Mouse (Mus musculus): ENCODE measurements around the gene Anxa9. TPM values are rescaled to one million over a fixed set of nuclear protein-coding genes. Genes with fewer than 3 reads are reported as not detected.
"Not testable (repeated sequence)": the region's sequence is repeated elsewhere in the genome, so short reads cannot be mapped to it uniquely, and the experiment has no call there.

The Anxa9 gene
- 7.6 and 7.8 TPM in 2 replicates for polyA plus RNA-seq (2012; rRNA removed)

DNA sequence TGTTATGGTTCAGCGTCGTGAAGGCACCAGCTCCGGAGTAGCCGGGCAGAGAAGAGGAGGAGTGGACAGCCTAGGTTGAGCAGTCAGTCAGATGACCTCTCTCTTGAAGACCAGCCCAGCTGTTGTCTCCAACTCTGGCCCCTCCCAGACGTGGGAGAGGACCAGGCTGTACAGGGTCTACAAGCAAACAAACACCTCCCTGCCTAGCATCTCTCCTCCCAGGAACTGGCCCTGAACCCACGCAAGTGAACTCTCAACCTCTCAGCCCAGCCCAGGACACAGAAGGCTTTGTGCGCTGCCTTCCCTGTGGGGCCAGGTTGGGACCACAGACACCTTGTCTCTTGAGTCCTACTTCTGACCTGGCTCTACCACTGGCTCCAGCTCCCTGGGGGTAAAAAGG is at the start of gene Anxa9:
TSS of gene Anxa9 (minus strand) at position 77 of the 400 bp plus-strand sequence.
- TF ChIP-seq CTCF (IDR thresholded peaks at IDR 0.05; ENCODE audit: control insufficient read depth, insufficient read depth, insufficient replicate concordance, low read depth, low read length) = no peak
- 0 out of 2 replicates have a peak, but pooled peaks have one; percentile 23 for TF ChIP-seq POLR2A (IDR thresholded peaks at IDR 0.05; ENCODE audit: control insufficient read depth, low read depth, low read length)
- Histone ChIP-seq H3K27ac (ENCODE audit: control insufficient read depth, insufficient read depth, low read depth, low read length) (peak within 1 kb of the TSS; percentile 66), H3K4me3 (ENCODE audit: control insufficient read depth, low read depth, low read length) (peak within 1 kb of the TSS; percentile 50), H3K27me3 (ENCODE audit: control insufficient read depth, insufficient read depth, low read length) (no peaks in the 10 kb centered on the region), H3K4me1 (ENCODE audit: control insufficient read depth, insufficient read depth, low read length) (peaks cover 6% of the 10 kb centered on the region), H3K36me3 (ENCODE audit: control insufficient read depth, insufficient read depth, low read length) (no peaks in the 10 kb centered on the region)

DNA sequence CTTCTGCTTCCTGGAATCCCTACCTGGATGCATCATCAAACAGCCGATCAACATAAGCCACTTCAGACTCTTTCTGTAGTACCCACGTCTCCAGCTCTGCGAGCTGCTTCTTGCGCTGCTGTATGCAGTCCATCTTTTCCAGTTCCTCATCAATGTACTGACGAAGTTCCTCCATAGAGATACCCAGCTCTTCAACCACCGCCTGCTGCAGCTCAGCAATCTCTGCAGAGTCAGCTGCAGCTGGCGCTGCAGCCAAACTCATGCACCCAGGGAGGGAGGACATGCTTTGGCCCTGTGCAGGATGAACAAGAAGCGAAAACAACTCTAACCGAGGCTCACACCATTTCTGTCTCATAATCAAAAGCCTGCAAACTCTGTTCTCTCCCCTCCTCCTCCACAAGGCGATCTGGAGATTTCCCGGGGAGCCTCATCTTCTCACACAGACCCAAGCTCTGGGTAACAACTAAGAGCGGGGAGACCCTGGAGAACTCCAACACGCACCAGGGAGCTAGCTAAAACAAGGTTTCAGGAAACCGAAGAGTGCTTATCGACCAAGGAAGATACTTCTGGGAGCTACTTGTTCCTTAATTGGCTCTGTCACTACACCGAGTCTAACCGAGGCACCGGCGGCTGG is 49.1 kb upstream of the Anxa9 start:
- not testable (repeated sequence) for H3K4me1 ChIP-seq (ENCODE audit: control insufficient read depth, insufficient read depth, low read length); H3K4me3 ChIP-seq (ENCODE audit: control insufficient read depth, low read depth, low read length); H3K27ac ChIP-seq (ENCODE audit: control insufficient read depth, insufficient read depth, low read depth, low read length); H3K36me3 ChIP-seq (ENCODE audit: control insufficient read depth, insufficient read depth, low read length); H3K27me3 ChIP-seq (ENCODE audit: control insufficient read depth, insufficient read depth, low read length)

DNA sequence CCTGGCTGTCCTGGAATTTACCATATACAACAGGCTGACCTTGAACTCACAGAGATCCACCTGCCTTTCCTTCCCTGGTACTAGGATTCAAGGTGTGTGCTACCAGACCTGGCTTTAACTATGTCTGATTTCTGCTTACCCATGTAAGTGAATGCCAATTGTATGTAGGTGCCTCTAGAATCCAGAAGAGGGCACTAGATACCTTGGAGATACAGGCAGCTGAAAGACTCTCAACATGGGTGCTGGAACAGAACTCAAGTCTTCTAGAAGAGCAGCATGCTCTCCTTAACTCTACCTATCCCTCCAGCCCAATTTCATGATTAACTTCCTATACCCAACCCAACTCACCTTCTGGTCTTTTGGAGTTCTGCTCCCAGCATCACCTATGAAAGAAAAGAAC is 42.5 kb upstream of the Anxa9 start:
- H3K4me1 ChIP-seq (ENCODE audit: control insufficient read depth, insufficient read depth, low read length) = no peaks in the 10 kb centered on the region
- no peaks in the 10 kb centered on the region for H3K27me3 ChIP-seq (ENCODE audit: control insufficient read depth, insufficient read depth, low read length)
- peaks cover 6% of the 10 kb centered on the region for H3K36me3 ChIP-seq (ENCODE audit: control insufficient read depth, insufficient read depth, low read length)
- H3K4me3 ChIP-seq (ENCODE audit: control insufficient read depth, low read depth, low read length) = no peak overlapping the region
- TF ChIP-seq POLR2A (IDR thresholded peaks at IDR 0.05; ENCODE audit: control insufficient read depth, low read depth, low read length) (no peak), CTCF (IDR thresholded peaks at IDR 0.05; ENCODE audit: control insufficient read depth, insufficient read depth, insufficient replicate concordance, low read depth, low read length) (no peak)
- H3K27ac ChIP-seq (ENCODE audit: control insufficient read depth, insufficient read depth, low read depth, low read length) = no peak overlapping the region

DNA sequence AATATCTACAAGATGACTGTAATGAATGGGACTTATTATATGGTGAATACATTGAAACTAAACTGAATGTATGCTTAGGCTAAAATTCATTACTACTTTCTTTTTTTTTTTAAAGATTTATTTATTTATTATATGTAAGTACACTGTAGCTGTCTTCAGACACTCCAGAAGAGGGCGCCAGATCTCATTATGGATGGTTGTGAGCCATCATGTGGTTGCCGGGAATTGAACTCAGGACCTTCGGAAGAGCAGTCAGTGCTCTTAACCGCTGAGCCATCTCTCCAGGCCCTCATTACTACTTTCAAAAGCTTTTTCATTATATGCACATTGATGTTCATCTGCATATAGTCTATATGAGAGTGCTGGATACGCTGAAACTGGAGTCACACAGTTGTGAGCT is 41.4 kb upstream of the Anxa9 start:
- H3K27ac ChIP-seq (ENCODE audit: control insufficient read depth, insufficient read depth, low read depth, low read length); H3K4me1 ChIP-seq (ENCODE audit: control insufficient read depth, insufficient read depth, low read length); H3K27me3 ChIP-seq (ENCODE audit: control insufficient read depth, insufficient read depth, low read length); H3K36me3 ChIP-seq (ENCODE audit: control insufficient read depth, insufficient read depth, low read length); H3K4me3 ChIP-seq (ENCODE audit: control insufficient read depth, low read depth, low read length): not testable (repeated sequence)

DNA sequence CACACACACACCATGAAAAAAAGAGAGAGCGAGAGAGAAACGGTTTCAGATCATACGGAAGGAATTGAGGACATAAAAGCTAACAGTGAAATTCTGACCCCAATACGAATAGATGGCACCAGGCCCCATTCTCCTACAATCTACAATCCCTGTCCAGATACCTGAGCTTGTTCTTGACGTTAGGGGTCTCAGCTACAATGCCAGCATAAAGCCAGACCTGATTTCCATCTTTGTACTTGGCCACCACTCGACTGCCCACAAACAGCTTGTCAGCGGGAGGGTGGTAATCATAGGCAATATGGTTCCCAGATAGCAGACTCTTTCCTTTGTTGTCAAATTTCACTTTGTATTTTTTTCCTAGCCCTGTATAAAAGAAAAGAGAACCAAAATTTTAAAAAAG is 39.5 kb upstream of the Anxa9 start:
- Histone ChIP-seq H3K27me3 (ENCODE audit: control insufficient read depth, insufficient read depth, low read length) (no peaks in the 10 kb centered on the region), H3K4me3 (ENCODE audit: control insufficient read depth, low read depth, low read length) (no peak overlapping the region), H3K36me3 (ENCODE audit: control insufficient read depth, insufficient read depth, low read length) (peaks cover 5% of the 10 kb centered on the region; the same call in 1 of the 2 replicates), H3K27ac (ENCODE audit: control insufficient read depth, insufficient read depth, low read depth, low read length) (no peak overlapping the region), H3K4me1 (ENCODE audit: control insufficient read depth, insufficient read depth, low read length) (no peaks in the 10 kb centered on the region)
- TF ChIP-seq CTCF (IDR thresholded peaks at IDR 0.05; ENCODE audit: control insufficient read depth, insufficient read depth, insufficient replicate concordance, low read depth, low read length) = no peak

DNA sequence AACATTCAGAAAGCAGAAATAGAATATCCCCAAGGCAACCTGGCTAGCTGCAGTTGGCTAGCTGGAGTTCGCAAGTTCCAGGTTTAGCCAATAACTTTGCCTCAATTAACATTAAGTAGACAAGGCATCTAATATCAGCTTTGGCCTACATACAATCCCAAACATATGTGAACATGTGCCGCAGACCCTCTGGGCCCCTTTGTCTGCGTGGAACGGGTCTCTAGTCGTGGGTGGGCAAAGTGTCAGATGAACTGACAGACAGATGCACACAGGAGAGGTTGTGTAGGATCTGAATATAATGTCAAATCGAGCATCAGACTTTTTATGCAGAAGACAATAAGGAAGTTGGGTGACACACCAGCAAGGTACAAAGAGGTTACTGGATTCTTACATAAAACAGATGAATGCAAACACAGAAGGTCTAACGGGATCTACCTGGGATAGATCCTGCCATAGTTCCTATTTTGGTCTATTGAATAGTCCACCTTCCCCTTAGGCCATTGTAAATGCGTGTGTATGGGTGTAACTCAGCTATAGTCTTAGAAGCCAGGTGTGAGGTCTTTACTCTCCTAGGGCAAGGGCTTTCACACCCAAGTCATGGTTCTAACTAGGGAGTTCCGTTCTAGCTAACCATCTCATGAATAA is 36.5 kb upstream of the Anxa9 start:
- not testable (repeated sequence) for H3K27me3 ChIP-seq (ENCODE audit: control insufficient read depth, insufficient read depth, low read length); H3K36me3 ChIP-seq (ENCODE audit: control insufficient read depth, insufficient read depth, low read length); H3K4me3 ChIP-seq (ENCODE audit: control insufficient read depth, low read depth, low read length); H3K27ac ChIP-seq (ENCODE audit: control insufficient read depth, insufficient read depth, low read depth, low read length); H3K4me1 ChIP-seq (ENCODE audit: control insufficient read depth, insufficient read depth, low read length)

DNA sequence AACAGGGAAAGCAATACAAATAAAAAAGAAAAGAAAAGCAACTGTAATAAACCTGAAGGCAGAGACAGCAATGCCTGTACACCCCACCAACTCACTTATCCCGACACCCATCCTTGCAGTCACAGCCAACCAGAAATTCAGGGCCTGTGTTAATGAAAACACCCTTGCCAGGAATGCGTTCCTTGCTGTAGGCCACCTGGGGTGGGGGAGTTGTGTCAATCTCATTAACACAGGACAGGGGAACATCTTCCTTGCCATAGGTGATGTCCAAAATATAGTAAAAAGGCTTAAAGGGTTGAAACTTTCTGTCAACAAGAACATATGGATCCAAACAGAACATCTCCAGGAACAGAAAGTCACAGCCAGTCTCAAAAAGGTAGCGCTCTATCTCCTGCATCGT is 31.3 kb upstream of the Anxa9 start:
- Histone ChIP-seq H3K27ac (ENCODE audit: control insufficient read depth, insufficient read depth, low read depth, low read length) (no peak overlapping the region), H3K27me3 (ENCODE audit: control insufficient read depth, insufficient read depth, low read length) (no peaks in the 10 kb centered on the region), H3K36me3 (ENCODE audit: control insufficient read depth, insufficient read depth, low read length) (peaks cover 7% of the 10 kb centered on the region; the same call in 1 of the 2 replicates), H3K4me1 (ENCODE audit: control insufficient read depth, insufficient read depth, low read length) (no peaks in the 10 kb centered on the region), H3K4me3 (ENCODE audit: control insufficient read depth, low read depth, low read length) (no peak overlapping the region)
- no peak for TF ChIP-seq POLR2A (IDR thresholded peaks at IDR 0.05; ENCODE audit: control insufficient read depth, low read depth, low read length)
- TF ChIP-seq CTCF (IDR thresholded peaks at IDR 0.05; ENCODE audit: control insufficient read depth, insufficient read depth, insufficient replicate concordance, low read depth, low read length) = no peak

DNA sequence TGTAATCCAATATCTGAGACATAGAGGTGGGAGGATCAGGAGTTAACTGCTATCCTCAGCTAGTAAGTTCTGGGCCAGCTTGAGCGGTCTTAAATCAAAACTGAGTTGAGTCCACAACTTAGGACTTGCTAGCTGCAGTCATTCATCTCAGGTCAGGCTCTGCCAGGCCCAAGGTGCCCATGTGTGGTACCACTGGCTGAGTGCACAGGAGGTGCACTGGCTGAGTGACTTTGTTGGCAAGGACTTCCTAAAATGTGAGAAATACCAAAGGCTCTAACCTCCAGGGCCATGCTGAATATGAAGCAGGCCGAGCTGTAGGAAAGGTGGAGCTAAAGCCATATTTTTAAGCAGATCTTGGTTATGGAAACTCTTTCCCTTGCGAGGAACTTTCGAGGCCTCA is 30.4 kb upstream of the Anxa9 start:
- no peak overlapping the region for H3K4me3 ChIP-seq (ENCODE audit: control insufficient read depth, low read depth, low read length)
- H3K4me1 ChIP-seq (ENCODE audit: control insufficient read depth, insufficient read depth, low read length) = no peaks in the 10 kb centered on the region
- no peak overlapping the region for H3K27ac ChIP-seq (ENCODE audit: control insufficient read depth, insufficient read depth, low read depth, low read length)
- peaks cover 6% of the 10 kb centered on the region; the same call in 1 of the 2 replicates for H3K36me3 ChIP-seq (ENCODE audit: control insufficient read depth, insufficient read depth, low read length)
- TF ChIP-seq POLR2A (IDR thresholded peaks at IDR 0.05; ENCODE audit: control insufficient read depth, low read depth, low read length) (no peak), CTCF (IDR thresholded peaks at IDR 0.05; ENCODE audit: control insufficient read depth, insufficient read depth, insufficient replicate concordance, low read depth, low read length) (no peak)
- H3K27me3 ChIP-seq (ENCODE audit: control insufficient read depth, insufficient read depth, low read length) = no peaks in the 10 kb centered on the region

All from testis, adult 2 months (tissue).